Mouse (Mus musculus): ENCODE measurements around the gene Efemp2.

The Efemp2 gene

DNA sequence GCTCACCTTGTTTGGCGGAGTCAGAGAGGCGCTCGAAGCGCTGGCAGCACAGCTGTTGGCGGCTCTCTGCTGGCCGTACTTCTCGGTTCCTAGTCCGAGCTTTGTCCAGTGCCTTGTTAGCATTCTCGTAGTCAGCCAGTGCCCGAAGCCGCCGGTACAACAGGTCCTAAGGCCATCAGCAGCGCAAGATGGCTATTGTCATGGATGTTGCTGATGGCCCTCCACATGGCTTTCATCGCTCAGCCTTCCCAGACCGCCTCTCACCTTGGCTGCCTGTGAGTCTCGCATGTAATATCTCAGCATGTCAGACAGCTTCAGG lies 22.3 kb downstream of the Efemp2 start:
- no peak for DNase-seq (ENCODE audit: low spot score)

GRCm38 (mm10) chr19:5500330-5500875 lies 26.6 kb downstream of the Efemp2 start:
- DNase-seq (ENCODE audit: low spot score) = no peak

DNA sequence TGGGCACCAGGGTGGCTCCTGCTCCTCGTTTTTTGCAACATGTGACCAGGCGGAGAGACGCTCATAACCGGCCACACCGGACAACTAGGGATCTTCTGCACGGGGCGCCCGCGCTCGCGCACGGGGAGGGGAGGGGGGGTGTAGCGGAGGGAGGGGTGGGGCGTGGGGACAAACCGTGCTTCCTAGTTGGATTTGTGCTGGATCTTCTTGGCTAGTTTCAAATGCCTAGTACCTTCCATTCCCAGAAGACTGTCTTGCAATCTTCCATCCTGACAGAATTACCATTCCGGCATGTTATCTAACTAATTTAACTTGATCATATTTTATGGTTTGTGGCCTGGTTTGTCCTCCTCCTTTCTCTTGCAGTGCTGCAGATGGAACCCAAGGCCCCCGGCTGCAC lies 29.9 kb downstream of the Efemp2 start, which contains the start of gene 1700020D05Rik:
TSS of gene 1700020D05Rik (minus strand) at position 101 of the 400 bp plus-strand sequence.
- DNase-seq (ENCODE audit: low spot score) = no peak

GRCm38 (mm10) chr19:5510031-5511026 lies 36.6 kb downstream of the Efemp2 start, which contains the start of gene Snx32:
TSS of gene Snx32 (minus strand) at chr19:5510538.
- peak; percentile 96 for DNase-seq (ENCODE audit: low spot score)

DNA sequence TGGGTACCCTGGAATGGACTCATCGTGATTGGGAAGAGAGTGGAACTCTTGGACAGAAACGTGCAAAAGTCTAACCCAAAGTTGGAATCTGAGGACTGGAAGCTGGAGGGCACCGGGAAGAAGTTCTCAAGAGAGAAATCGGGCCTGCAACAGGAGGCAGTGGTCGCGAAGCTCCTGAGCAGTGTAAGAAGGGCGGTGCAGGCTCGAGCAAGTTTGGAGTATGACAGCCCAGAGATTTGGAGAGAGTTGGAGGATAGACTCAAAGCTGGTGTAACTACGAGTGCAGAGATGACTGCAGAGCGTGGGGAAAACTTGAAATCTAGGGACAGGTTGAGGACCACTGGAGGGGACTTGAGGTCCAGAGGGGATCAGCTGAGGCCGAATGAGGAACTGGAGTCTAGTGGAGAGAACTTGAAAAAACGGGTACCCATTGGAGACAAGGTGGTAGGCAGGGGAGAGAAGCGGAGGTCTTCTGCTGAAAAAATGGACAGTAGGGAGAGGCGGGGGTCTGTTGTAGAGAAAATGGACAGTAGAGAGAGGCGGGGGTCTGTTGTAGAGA lies 37.4 kb downstream of the Efemp2 start:
- DNase-seq (ENCODE audit: low spot score) = no peak

GRCm38 (mm10) chr19:5512091-5513004 lies 38.6 kb downstream of the Efemp2 start:
- no peak for DNase-seq (ENCODE audit: low spot score)

DNA sequence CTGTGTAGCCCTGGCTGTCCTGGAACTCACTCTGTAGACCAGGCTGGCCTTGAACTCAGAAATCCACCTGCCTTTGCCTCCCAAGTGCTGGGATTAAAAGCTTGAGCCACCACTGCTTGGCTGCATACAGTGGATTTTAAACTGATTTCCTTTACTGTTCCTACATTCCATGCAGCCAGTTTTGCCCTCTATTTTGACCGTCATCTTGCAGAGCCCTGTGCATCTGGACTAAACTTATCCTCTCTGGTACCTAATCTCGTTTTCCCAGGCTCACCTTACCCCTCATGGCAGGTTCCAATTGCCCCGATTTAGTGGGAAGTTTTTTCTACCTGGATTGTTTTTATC lies 39.2 kb downstream of the Efemp2 start:
- no peak for DNase-seq (ENCODE audit: low spot score)

GRCm38 (mm10) chr19:5515840-5516777 lies 42.4 kb downstream of the Efemp2 start:
- no peak for DNase-seq (ENCODE audit: low spot score)

- DNase-seq (ENCODE audit: low spot score) = no peak
These were observed 43.3 kb downstream of the Efemp2 start for GRCm38 (mm10) chr19:5516906-5517505.

- DNase-seq (ENCODE audit: low spot score) = no peak
These were observed 45.0 kb downstream of the Efemp2 start for GRCm38 (mm10) chr19:5518721-5519120.

- DNase-seq (ENCODE audit: low spot score) = no peak
These were observed 51.5 kb downstream of the Efemp2 start for GRCm38 (mm10) chr19:5525204-5525603.

- DNase-seq (ENCODE audit: low spot score) = peak; percentile 99
These were observed 55.8 kb downstream of the Efemp2 start for GRCm38 (mm10) chr19:5529325-5530137.

GRCm38 (mm10) chr19:5530138-5530524 lies 56.4 kb downstream of the Efemp2 start:
- DNase-seq (ENCODE audit: low spot score) = peak; percentile 18

Measured in embryo, embryonic 10 days (tissue).